In the genomic region with DNA sequence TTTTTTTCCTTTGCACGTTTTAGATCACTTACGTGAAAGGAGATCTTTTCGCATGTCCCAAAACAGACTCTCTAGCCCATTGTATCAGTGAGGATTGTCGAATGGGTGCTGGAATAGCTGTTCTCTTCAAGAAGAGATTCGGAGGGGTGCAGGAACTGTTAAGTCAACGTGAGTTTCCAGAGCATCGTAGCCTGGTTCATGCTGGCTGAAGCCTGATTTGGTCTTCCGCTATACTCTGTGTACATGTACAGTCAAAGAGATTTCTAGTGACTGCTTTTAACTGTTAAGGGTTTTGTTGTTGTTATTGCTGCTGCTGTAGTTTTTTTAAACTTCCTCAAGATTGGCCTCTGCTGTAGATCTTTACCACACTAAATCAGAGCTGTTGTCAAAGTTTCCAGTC, we compare ENCODE assay signal across 8 mouse cellular contexts. TPM values are rescaled to one million over a fixed set of nuclear protein-coding genes. Genes with fewer than 3 reads are reported as not detected.
DNase-seq lines count a peak whose midpoint lies in the region; ATAC-seq lines count a peak whose summit lies in the region.

No protein-coding gene starts in this region.

- H3K27ac ChIP-seq in neural tube, embryonic 11.5 days (ENCODE audit: low read depth, low read length), result no peak overlapping the region
- peak overlapping the region; percentile 100; the same call in 1 of the 2 replicates for H3K27ac ChIP-seq in limb, embryonic 12.5 days
- peak overlapping the region; percentile 98 for H3K27ac ChIP-seq in stomach, embryonic 16.5 days (ENCODE audit: low read length)

- DNase-seq in cerebellum, adult 9-10 months, result peak; percentile 62
- no peak for DNase-seq in cerebellum, postnatal 14 days
- DNase-seq in neural tube, embryonic 11.5 days (ENCODE audit: low spot score), result no peak
- DNase-seq in neural tube, embryonic 10.5 days (ENCODE audit: extremely low spot score, low spot score), result no peak
- DNase-seq in thymus, postnatal 4 days, result no peak
- no peak for DNase-seq in ovary, postnatal 36 days (ENCODE audit: low spot score)

- WGBS in neural tube, embryonic 11.5 days, result 77% methylated on average over 8 of the region's 8 CpGs
- WGBS in limb, embryonic 12.5 days, result 63% methylated on average over 8 of the region's 8 CpGs
- WGBS in stomach, embryonic 16.5 days, result 28% methylated on average over 8 of the region's 8 CpGs

- no peaks in the 10 kb centered on the region for H3K27me3 ChIP-seq in neural tube, embryonic 11.5 days (ENCODE audit: control insufficient read depth, insufficient read depth, low read length)
- no peaks in the 10 kb centered on the region for H3K27me3 ChIP-seq in limb, embryonic 12.5 days
- no peaks in the 10 kb centered on the region for H3K27me3 ChIP-seq in stomach, embryonic 16.5 days (ENCODE audit: control insufficient read depth, insufficient read depth, low read length)

- no peak for ATAC-seq in neural tube, embryonic 11.5 days (ENCODE audit: insufficient read depth, low FRiP score, low TSS enrichment)
- ATAC-seq in limb, embryonic 12.5 days (ENCODE audit: insufficient number of reproducible peaks, insufficient read depth, low FRiP score, low TSS enrichment, low read depth), result no peak
- no peak for ATAC-seq in stomach, embryonic 16.5 days (ENCODE audit: insufficient read depth, low FRiP score)

- peak overlapping the region; percentile 93 for H3K4me3 ChIP-seq in neural tube, embryonic 11.5 days (ENCODE audit: low read depth, low read length)
- peak overlapping the region; percentile 84 for H3K4me3 ChIP-seq in limb, embryonic 12.5 days (replicated peaks)
- peak overlapping the region; percentile 94 for H3K4me3 ChIP-seq in stomach, embryonic 16.5 days (replicated peaks; ENCODE audit: low read length)

- peaks cover 12% of the 10 kb centered on the region for H3K4me1 ChIP-seq in neural tube, embryonic 11.5 days (ENCODE audit: control insufficient read depth, insufficient read depth, low read length)
- H3K4me1 ChIP-seq in limb, embryonic 12.5 days (replicated peaks), result peaks cover 16% of the 10 kb centered on the region
- peaks cover 31% of the 10 kb centered on the region for H3K4me1 ChIP-seq in stomach, embryonic 16.5 days (ENCODE audit: control insufficient read depth, insufficient read depth, low read length)

- no peaks in the 10 kb centered on the region; the same call in 1 of the 2 replicates for H3K36me3 ChIP-seq in neural tube, embryonic 11.5 days (ENCODE audit: control insufficient read depth, insufficient read depth, low read length)
- peaks cover 37% of the 10 kb centered on the region for H3K36me3 ChIP-seq in limb, embryonic 12.5 days
- H3K36me3 ChIP-seq in stomach, embryonic 16.5 days (ENCODE audit: control insufficient read depth, insufficient read depth, low read length), result 0 out of 2 replicates have a peak, but pooled peaks cover 6% of the 10 kb centered on the region

- H3K4me2 ChIP-seq in neural tube, embryonic 11.5 days (ENCODE audit: low read depth), result peak overlapping the region; percentile 50
- peak overlapping the region; percentile 67 for H3K4me2 ChIP-seq in limb, embryonic 12.5 days
- H3K4me2 ChIP-seq in stomach, embryonic 16.5 days (ENCODE audit: low read depth, low read length), result peak overlapping the region; percentile 70

- H3K9me3 ChIP-seq in neural tube, embryonic 11.5 days (ENCODE audit: control insufficient read depth, low read length), result no peaks in the 10 kb centered on the region
- H3K9me3 ChIP-seq in limb, embryonic 12.5 days, result no peaks in the 10 kb centered on the region
- no peaks in the 10 kb centered on the region for H3K9me3 ChIP-seq in stomach, embryonic 16.5 days (replicated peaks; ENCODE audit: control insufficient read depth, low read length)

- H3K9ac ChIP-seq in neural tube, embryonic 11.5 days (ENCODE audit: low read length), result peak overlapping the region; percentile 87
- H3K9ac ChIP-seq in limb, embryonic 12.5 days (replicated peaks), result peak overlapping the region; percentile 89
- peak overlapping the region; percentile 78 for H3K9ac ChIP-seq in stomach, embryonic 16.5 days (ENCODE audit: low read length)

RNA-seq across cellular contexts. Expression of a gene that starts 1.4 kb away (rescaled TPM):
- polyA plus RNA-seq in neural tube, embryonic 11.5 days (2014; fragmentation: Nextera tagmentation; extraction: Ambion mirVana), result 73.5 and 74.2 TPM in 2 replicates
- polyA plus RNA-seq in limb, embryonic 12.5 days (2016; fragmentation: Nextera tagmentation; extraction: Ambion mirVana), result 59.5 and 61.4 TPM in 2 replicates
- 54.4 and 54.5 TPM in 2 replicates for polyA plus RNA-seq in stomach, embryonic 16.5 days (2015; fragmentation: Nextera tagmentation; extraction: Ambion mirVana)

RNA-seq across cellular contexts. Expression of a gene that starts 1.5 kb away (rescaled TPM):
- 23.1 and 27.8 TPM in 2 replicates for polyA plus RNA-seq in neural tube, embryonic 11.5 days (2014; fragmentation: Nextera tagmentation; extraction: Ambion mirVana)
- 19.7 and 21.3 TPM in 2 replicates for polyA plus RNA-seq in limb, embryonic 12.5 days (2016; fragmentation: Nextera tagmentation; extraction: Ambion mirVana)
- 11.3 and 12.4 TPM in 2 replicates for polyA plus RNA-seq in stomach, embryonic 16.5 days (2015; fragmentation: Nextera tagmentation; extraction: Ambion mirVana)

RNA-seq across cellular contexts. Expression of a gene that starts 21.5 kb away (rescaled TPM):
- 5.5 and 5.7 TPM in 2 replicates for polyA plus RNA-seq in neural tube, embryonic 11.5 days (2014; fragmentation: Nextera tagmentation; extraction: Ambion mirVana)
- polyA plus RNA-seq in limb, embryonic 12.5 days (2016; fragmentation: Nextera tagmentation; extraction: Ambion mirVana), result 8.1 and 8.2 TPM in 2 replicates
- polyA plus RNA-seq in stomach, embryonic 16.5 days (2015; fragmentation: Nextera tagmentation; extraction: Ambion mirVana), result 5.6 and 31.0 TPM in 2 replicates

RNA-seq across cellular contexts. Expression of a gene that starts 40.1 kb away (rescaled TPM):
- polyA plus RNA-seq in neural tube, embryonic 11.5 days (2014; fragmentation: Nextera tagmentation; extraction: Ambion mirVana), result 0.34 TPM in 1 of 2 replicates, not detected in the other
- polyA plus RNA-seq in limb, embryonic 12.5 days (2016; fragmentation: Nextera tagmentation; extraction: Ambion mirVana), result 2.1 and 3.0 TPM in 2 replicates
- polyA plus RNA-seq in stomach, embryonic 16.5 days (2015; fragmentation: Nextera tagmentation; extraction: Ambion mirVana), result 8.1 and 8.5 TPM in 2 replicates

RNA-seq across cellular contexts. Expression of a gene that starts 43.5 kb away (rescaled TPM):
- 0.16 and 0.48 TPM in 2 replicates for polyA plus RNA-seq in neural tube, embryonic 11.5 days (2014; fragmentation: Nextera tagmentation; extraction: Ambion mirVana)
- 0.12 and 0.28 TPM in 2 replicates for polyA plus RNA-seq in limb, embryonic 12.5 days (2016; fragmentation: Nextera tagmentation; extraction: Ambion mirVana)
- polyA plus RNA-seq in stomach, embryonic 16.5 days (2015; fragmentation: Nextera tagmentation; extraction: Ambion mirVana), result 13.7 and 13.8 TPM in 2 replicates
